Mouse (Mus musculus): ENCODE data around the gene Itgam. TPM values are rescaled to one million over a fixed set of nuclear protein-coding genes. Genes with fewer than 3 reads are reported as not detected.

Itgam gene
- polyA plus RNA-seq, 1 experiment from 2014 or later: 1.8 TPM

DNA sequence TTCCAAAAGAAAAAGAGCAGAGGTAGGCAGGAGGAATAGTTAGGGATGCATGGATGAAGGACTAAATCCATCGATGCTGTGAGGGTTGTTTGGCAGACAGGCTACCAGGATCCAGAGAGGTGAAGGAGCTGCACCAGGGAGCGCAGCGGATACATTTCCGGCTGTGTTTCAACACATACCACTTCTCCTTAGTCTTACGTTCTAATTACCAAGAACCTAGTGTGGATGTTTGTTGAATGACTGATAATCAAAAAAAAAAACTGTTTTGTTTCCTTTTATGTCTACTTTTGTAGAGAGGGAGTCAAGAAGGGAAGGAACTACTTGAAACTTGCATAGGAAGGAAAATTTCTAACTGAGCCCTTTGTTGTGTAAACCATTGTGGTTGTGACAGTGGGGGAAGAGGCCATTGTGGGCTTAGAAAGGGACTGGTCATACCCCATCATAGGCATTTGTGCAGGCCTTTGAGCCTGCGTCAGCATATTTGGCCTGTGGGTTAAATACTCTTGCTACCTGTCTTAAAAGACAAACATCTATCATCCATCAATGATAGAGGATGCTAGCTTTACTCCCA lies 856 bp downstream of the Itgam start:
- DNase-seq (ENCODE audit: low spot score) (no peak), ATAC-seq (replicated peaks; ENCODE audit: low FRiP score) (no peak)
- no peaks in the 10 kb centered on the region for H3K36me3 ChIP-seq (ENCODE audit: control insufficient read depth, insufficient read depth, low read length)
- H3K4me2 ChIP-seq: no peak overlapping the region
- H3K9ac ChIP-seq (ENCODE audit: low read depth, low read length): no peak overlapping the region
- 70% methylated on average over 6 of the region's 6 CpGs for WGBS
- H3K9me3 ChIP-seq (ENCODE audit: control insufficient read depth, low read length): no peaks in the 10 kb centered on the region
- no peak overlapping the region for H3K27ac ChIP-seq (ENCODE audit: low read depth, low read length)
- no peaks in the 10 kb centered on the region for H3K27me3 ChIP-seq (replicated peaks; ENCODE audit: control insufficient read depth, insufficient read depth, low read length)
- H3K4me1 ChIP-seq (replicated peaks; ENCODE audit: control insufficient read depth, insufficient read depth, low read length): no peaks in the 10 kb centered on the region
- no peak overlapping the region for H3K4me3 ChIP-seq (ENCODE audit: low read depth, low read length)

GRCm38 (mm10) chr7:128065547-128065946 lies 3.1 kb downstream of the Itgam start:
- no peaks in the 10 kb centered on the region for H3K9me3 ChIP-seq (ENCODE audit: control insufficient read depth, low read length)
- H3K27ac ChIP-seq (ENCODE audit: low read depth, low read length): no peak overlapping the region
- ATAC-seq (replicated peaks; ENCODE audit: low FRiP score) (no peak), DNase-seq (ENCODE audit: low spot score) (no peak)
- no peaks in the 10 kb centered on the region for H3K36me3 ChIP-seq (ENCODE audit: control insufficient read depth, insufficient read depth, low read length)
- no peak overlapping the region for H3K9ac ChIP-seq (ENCODE audit: low read depth, low read length)
- H3K27me3 ChIP-seq (replicated peaks; ENCODE audit: control insufficient read depth, insufficient read depth, low read length): no peaks in the 10 kb centered on the region
- no peaks in the 10 kb centered on the region for H3K4me1 ChIP-seq (replicated peaks; ENCODE audit: control insufficient read depth, insufficient read depth, low read length)
- WGBS: 55% methylated on average over 5 of the region's 5 CpGs
- no peak overlapping the region for H3K4me2 ChIP-seq
- H3K4me3 ChIP-seq (ENCODE audit: low read depth, low read length): no peak overlapping the region

DNA sequence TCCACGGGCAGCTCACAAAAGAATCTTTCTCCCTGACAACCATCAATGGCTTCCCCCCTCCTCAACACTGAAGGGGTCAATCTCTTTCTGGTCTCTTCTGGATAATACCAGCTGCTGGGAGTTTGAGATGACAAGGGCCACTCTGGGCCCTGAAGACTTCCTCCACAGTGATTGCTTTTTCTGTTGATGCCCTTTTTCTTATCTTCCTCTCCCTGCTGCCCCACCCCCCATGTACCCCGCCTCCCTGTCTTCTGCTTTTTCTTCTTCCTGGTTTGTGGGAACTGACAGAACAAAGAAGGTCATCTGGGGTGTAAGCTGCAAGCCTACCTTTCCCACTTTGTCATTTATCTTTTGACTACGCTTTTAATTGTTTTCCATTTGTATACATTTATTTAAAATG lies 5.4 kb downstream of the Itgam start:
- Histone ChIP-seq H3K36me3 (ENCODE audit: control insufficient read depth, insufficient read depth, low read length) (no peaks in the 10 kb centered on the region), H3K9me3 (ENCODE audit: control insufficient read depth, low read length) (no peaks in the 10 kb centered on the region), H3K27me3 (replicated peaks; ENCODE audit: control insufficient read depth, insufficient read depth, low read length) (no peaks in the 10 kb centered on the region), H3K9ac (ENCODE audit: low read depth, low read length) (no peak overlapping the region), H3K4me3 (ENCODE audit: low read depth, low read length) (no peak overlapping the region), H3K27ac (ENCODE audit: low read depth, low read length) (no peak overlapping the region), H3K4me1 (replicated peaks; ENCODE audit: control insufficient read depth, insufficient read depth, low read length) (no peaks in the 10 kb centered on the region), H3K4me2 (no peak overlapping the region)
- DNase-seq (ENCODE audit: low spot score) (no peak), ATAC-seq (replicated peaks; ENCODE audit: low FRiP score) (no peak)
- WGBS: 37% methylated on average over 3 of the region's 3 CpGs

GRCm38 (mm10) chr7:128069844-128070243 lies 7.4 kb downstream of the Itgam start:
- 74% methylated on average over 2 of the region's 2 CpGs for WGBS
- H3K27me3 ChIP-seq (replicated peaks; ENCODE audit: control insufficient read depth, insufficient read depth, low read length): no peaks in the 10 kb centered on the region
- no peak overlapping the region for H3K9ac ChIP-seq (ENCODE audit: low read depth, low read length)
- no peak overlapping the region for H3K4me3 ChIP-seq (ENCODE audit: low read depth, low read length)
- H3K36me3 ChIP-seq (ENCODE audit: control insufficient read depth, insufficient read depth, low read length): no peaks in the 10 kb centered on the region
- DNase-seq (ENCODE audit: low spot score) (no peak), ATAC-seq (replicated peaks; ENCODE audit: low FRiP score) (no peak)
- no peak overlapping the region for H3K4me2 ChIP-seq
- H3K27ac ChIP-seq (ENCODE audit: low read depth, low read length): no peak overlapping the region
- no peaks in the 10 kb centered on the region for H3K4me1 ChIP-seq (replicated peaks; ENCODE audit: control insufficient read depth, insufficient read depth, low read length)
- H3K9me3 ChIP-seq (ENCODE audit: control insufficient read depth, low read length): no peaks in the 10 kb centered on the region

DNA sequence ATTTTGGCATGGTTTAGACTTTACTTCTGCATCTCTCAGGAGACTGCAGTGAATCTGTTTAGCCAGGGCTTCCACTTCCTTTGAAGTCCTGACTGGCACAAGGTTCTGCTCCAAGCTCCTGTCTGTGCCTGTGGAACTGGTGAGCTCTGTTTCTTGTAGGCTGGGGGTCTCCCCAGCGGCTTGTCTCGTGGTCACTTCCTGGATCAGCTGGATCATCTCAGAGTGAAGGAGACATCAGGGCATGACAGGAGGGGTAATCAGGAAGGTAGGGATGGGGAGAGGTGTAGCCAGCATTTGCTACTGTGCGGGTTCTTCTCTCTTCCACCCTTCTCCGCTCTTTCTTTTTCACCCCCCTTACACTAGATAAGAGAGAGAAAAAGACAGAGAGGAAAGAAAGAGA lies 9.4 kb downstream of the Itgam start:
- no peak for DNase-seq (ENCODE audit: low spot score)
- Histone ChIP-seq H3K9ac (ENCODE audit: low read depth, low read length) (no peak overlapping the region), H3K4me1 (replicated peaks; ENCODE audit: control insufficient read depth, insufficient read depth, low read length) (no peaks in the 10 kb centered on the region), H3K4me3 (ENCODE audit: low read depth, low read length) (no peak overlapping the region), H3K36me3 (ENCODE audit: control insufficient read depth, insufficient read depth, low read length) (no peaks in the 10 kb centered on the region), H3K27ac (ENCODE audit: low read depth, low read length) (no peak overlapping the region), H3K4me2 (no peak overlapping the region), H3K9me3 (ENCODE audit: control insufficient read depth, low read length) (no peaks in the 10 kb centered on the region), H3K27me3 (replicated peaks; ENCODE audit: control insufficient read depth, insufficient read depth, low read length) (no peaks in the 10 kb centered on the region)
- no peak for ATAC-seq (replicated peaks; ENCODE audit: low FRiP score)
- 58% methylated on average over 4 of the region's 4 CpGs for WGBS

GRCm38 (mm10) chr7:128080012-128080411 lies 17.6 kb downstream of the Itgam start:
- Histone ChIP-seq H3K4me1 (replicated peaks; ENCODE audit: control insufficient read depth, insufficient read depth, low read length) (no peaks in the 10 kb centered on the region), H3K4me3 (ENCODE audit: low read depth, low read length) (no peak overlapping the region), H3K27me3 (replicated peaks; ENCODE audit: control insufficient read depth, insufficient read depth, low read length) (no peaks in the 10 kb centered on the region), H3K9ac (ENCODE audit: low read depth, low read length) (no peak overlapping the region), H3K36me3 (ENCODE audit: control insufficient read depth, insufficient read depth, low read length) (no peaks in the 10 kb centered on the region), H3K4me2 (no peak overlapping the region), H3K9me3 (ENCODE audit: control insufficient read depth, low read length) (no peaks in the 10 kb centered on the region), H3K27ac (ENCODE audit: low read depth, low read length) (no peak overlapping the region)
- ATAC-seq (replicated peaks; ENCODE audit: low FRiP score) (no peak), DNase-seq (ENCODE audit: low spot score) (peak; percentile 20)
- WGBS: 84% methylated on average over 8 of the region's 8 CpGs

- H3K4me3 ChIP-seq (ENCODE audit: low read depth, low read length): no peak overlapping the region
- no peaks in the 10 kb centered on the region for H3K9me3 ChIP-seq (ENCODE audit: control insufficient read depth, low read length)
- H3K4me2 ChIP-seq: no peak overlapping the region
- ATAC-seq (replicated peaks; ENCODE audit: low FRiP score): no peak
- H3K9ac ChIP-seq (ENCODE audit: low read depth, low read length): no peak overlapping the region
- no peaks in the 10 kb centered on the region for H3K4me1 ChIP-seq (replicated peaks; ENCODE audit: control insufficient read depth, insufficient read depth, low read length)
- no peak overlapping the region for H3K27ac ChIP-seq (ENCODE audit: low read depth, low read length)
- no peaks in the 10 kb centered on the region for H3K27me3 ChIP-seq (replicated peaks; ENCODE audit: control insufficient read depth, insufficient read depth, low read length)
- H3K36me3 ChIP-seq (ENCODE audit: control insufficient read depth, insufficient read depth, low read length): no peaks in the 10 kb centered on the region
- DNase-seq (ENCODE audit: low spot score): no peak
- WGBS: 62% methylated on average over 7 of the region's 7 CpGs
Observed at GRCm38 (mm10) chr7:128089141-128089540, 26.7 kb downstream of the Itgam start.

GRCm38 (mm10) chr7:128098135-128098534 lies 35.7 kb downstream of the Itgam start:
- H3K9ac ChIP-seq (ENCODE audit: low read depth, low read length): no peak overlapping the region
- no peaks in the 10 kb centered on the region for H3K4me1 ChIP-seq (replicated peaks; ENCODE audit: control insufficient read depth, insufficient read depth, low read length)
- H3K9me3 ChIP-seq (ENCODE audit: control insufficient read depth, low read length): no peaks in the 10 kb centered on the region
- H3K27me3 ChIP-seq (replicated peaks; ENCODE audit: control insufficient read depth, insufficient read depth, low read length): no peaks in the 10 kb centered on the region
- H3K27ac ChIP-seq (ENCODE audit: low read depth, low read length): no peak overlapping the region
- ATAC-seq (replicated peaks; ENCODE audit: low FRiP score) (no peak), DNase-seq (ENCODE audit: low spot score) (no peak)
- no peak overlapping the region for H3K4me2 ChIP-seq
- H3K4me3 ChIP-seq (ENCODE audit: low read depth, low read length): no peak overlapping the region
- 76% methylated on average over 1 of the region's 1 CpGs for WGBS
- no peaks in the 10 kb centered on the region for H3K36me3 ChIP-seq (ENCODE audit: control insufficient read depth, insufficient read depth, low read length)

DNA sequence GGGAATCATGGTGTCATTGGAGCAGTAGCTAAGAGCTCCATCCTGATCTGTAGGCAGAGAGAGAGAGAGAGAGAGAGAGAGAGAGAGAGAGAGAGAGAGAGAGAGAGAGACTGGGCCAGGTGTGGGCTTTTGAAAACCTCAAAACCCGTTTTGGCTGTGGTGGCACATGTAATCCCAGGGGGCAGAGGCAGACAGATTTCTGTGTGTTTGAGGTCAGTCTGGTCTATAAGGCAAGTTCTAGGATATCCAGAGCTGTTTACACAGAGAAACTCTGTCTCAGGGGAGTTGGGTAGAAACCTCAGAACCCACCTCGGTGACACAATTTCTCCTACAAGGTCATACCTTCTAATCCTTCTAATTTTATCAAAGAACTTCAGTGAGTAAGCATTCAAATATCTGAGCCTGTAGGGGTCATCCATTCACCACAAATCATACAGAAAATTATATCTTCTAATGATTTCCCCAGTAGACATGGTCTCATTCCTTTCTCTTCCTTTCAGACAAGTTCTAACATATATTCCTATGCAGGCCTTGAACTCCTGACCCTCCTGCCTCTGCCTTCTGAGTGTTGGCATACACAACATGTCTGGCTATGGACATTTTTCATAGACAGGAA lies 38.4 kb downstream of the Itgam start:
- 72% methylated on average over 2 of the region's 2 CpGs for WGBS
- no peak for DNase-seq (ENCODE audit: low spot score)
- Histone ChIP-seq H3K4me2 (no peak overlapping the region), H3K4me1 (replicated peaks; ENCODE audit: control insufficient read depth, insufficient read depth, low read length) (no peaks in the 10 kb centered on the region), H3K9me3 (ENCODE audit: control insufficient read depth, low read length) (no peaks in the 10 kb centered on the region), H3K4me3 (ENCODE audit: low read depth, low read length) (no peak overlapping the region), H3K36me3 (ENCODE audit: control insufficient read depth, insufficient read depth, low read length) (no peaks in the 10 kb centered on the region), H3K27ac (ENCODE audit: low read depth, low read length) (no peak overlapping the region), H3K27me3 (replicated peaks; ENCODE audit: control insufficient read depth, insufficient read depth, low read length) (no peaks in the 10 kb centered on the region), H3K9ac (ENCODE audit: low read depth, low read length) (no peak overlapping the region)
- no peak for ATAC-seq (replicated peaks; ENCODE audit: low FRiP score)

Measured in liver, embryonic 11.5 days (tissue).